Mouse (Mus musculus) forebrain, embryonic 10.5 days (tissue): ENCODE measurements around the gene Dnah7c. TPM values are rescaled to one million over a fixed set of nuclear protein-coding genes. Genes with fewer than 3 reads are reported as not detected.

Experiments
- DNase-seq: peaks from one replicate; pipeline ENCODE4 v3.0.0-alpha.2; 2017; ENCODE audit warnings: low spot score; ENCODE audit errors: extremely low spot score
- H3K27ac ChIP-seq: fragments of 300-500 bp; sonication (generic); 2 replicates; pipeline ENCODE4 v1.5.1; 2016; ENCODE audit warnings: mild to moderate bottlenecking
- H3K27me3 ChIP-seq: fragments of 300-500 bp; sonication (generic); 2 replicates; pipeline ENCODE4 v1.6.1; 2016; ENCODE audit warnings: mild to moderate bottlenecking; ENCODE audit not compliant: poor library complexity, severe bottlenecking
- H3K36me3 ChIP-seq: fragments of 300-500 bp; sonication (generic); replicated peaks from 2 replicates; pipeline ENCODE4 v1.6.1; 2016; ENCODE audit warnings: mild to moderate bottlenecking, moderate library complexity
- H3K4me1 ChIP-seq: fragments of 300-500 bp; sonication (generic); 2 replicates; pipeline ENCODE4 v1.6.1; 2016
- H3K4me3 ChIP-seq: fragments of 300-500 bp; sonication (generic); 2 replicates; pipeline ENCODE4 v1.5.1; 2016; ENCODE audit warnings: mild to moderate bottlenecking, moderate library complexity
- H3K9me3 ChIP-seq: fragments of 300-500 bp; sonication (generic); 2 replicates; pipeline ENCODE4 v1.6.1; 2016; ENCODE audit warnings: mild to moderate bottlenecking, moderate library complexity
- WGBS: fragments of 180-500 bp; shearing (Covaris S2); methylation state at CpG from one replicate; pipeline ENCODE4 v1.1.7; 2016; 5-methylcytosine and 5-hydroxymethylcytosine counted together
- polyA plus RNA-seq: library from polyadenylated mRNA; unstranded; fragments of >200 nt; fragmentation: Nextera tagmentation; extraction: Ambion mirVana; gene quantifications from 2 replicates; pipeline ENCODE4 v1.2.1, GENCODE M21; 2016

Dnah7c gene
- polyA plus RNA-seq, 1 experiment from 2014 or later: 0.15 TPM

- DNase-seq: no peak
- peak overlapping the region; percentile 86 for H3K4me3 ChIP-seq
- H3K27me3 ChIP-seq: no peaks in the 10 kb centered on the region
- H3K9me3 ChIP-seq: no peaks in the 10 kb centered on the region
- H3K36me3 ChIP-seq: no peaks in the 10 kb centered on the region
- WGBS: 71% methylated on average over 4 of the region's 4 CpGs
- peaks cover 35% of the 10 kb centered on the region for H3K4me1 ChIP-seq
- H3K27ac ChIP-seq: peak overlapping the region; percentile 100
Measured at GRCm38 (mm10) chr1:46851586-46851985, 426.2 kb downstream of the Dnah7c start.

- peak overlapping the region; percentile 100 for H3K27ac ChIP-seq
- no peaks in the 10 kb centered on the region for H3K36me3 ChIP-seq
- H3K4me3 ChIP-seq: peak overlapping the region; percentile 86
- DNase-seq: no peak
- peaks cover 35% of the 10 kb centered on the region for H3K4me1 ChIP-seq
- 2% methylated on average over 4 of the region's 4 CpGs for WGBS
- no peaks in the 10 kb centered on the region for H3K9me3 ChIP-seq
- H3K27me3 ChIP-seq: no peaks in the 10 kb centered on the region
Measured at GRCm38 (mm10) chr1:46852216-46852599, 426.8 kb downstream of the Dnah7c start.

- DNase-seq: peak; percentile 69
- no peaks in the 10 kb centered on the region for H3K9me3 ChIP-seq
- H3K27ac ChIP-seq: peak overlapping the region; percentile 100
- H3K4me3 ChIP-seq: peak overlapping the region; percentile 86
- under 1% methylated on average over 74 of the region's 75 CpGs for WGBS
- no peaks in the 10 kb centered on the region for H3K27me3 ChIP-seq
- H3K36me3 ChIP-seq: no peaks in the 10 kb centered on the region
- peaks cover 35% of the 10 kb centered on the region for H3K4me1 ChIP-seq
Measured at GRCm38 (mm10) chr1:46852600-46853272, 427.3 kb downstream of the Dnah7c start.

- Histone ChIP-seq H3K9me3 (no peaks in the 10 kb centered on the region), H3K4me1 (peaks cover 35% of the 10 kb centered on the region), H3K36me3 (no peaks in the 10 kb centered on the region), H3K27me3 (no peaks in the 10 kb centered on the region), H3K4me3 (peak overlapping the region; percentile 86), H3K27ac (peak overlapping the region; percentile 100)
- WGBS: under 1% methylated on average over 86 of the region's 86 CpGs
- peak; percentile 93 for DNase-seq
Measured at GRCm38 (mm10) chr1:46853317-46854035, 428.1 kb downstream of the Dnah7c start.

- Histone ChIP-seq H3K36me3 (no peaks in the 10 kb centered on the region), H3K27me3 (no peaks in the 10 kb centered on the region), H3K27ac (peak overlapping the region; percentile 100), H3K9me3 (no peaks in the 10 kb centered on the region), H3K4me3 (peak overlapping the region; percentile 86), H3K4me1 (peaks cover 36% of the 10 kb centered on the region)
- WGBS: 32% methylated on average over 18 of the region's 18 CpGs
- DNase-seq: no peak
Measured at GRCm38 (mm10) chr1:46854036-46854900, 428.9 kb downstream of the Dnah7c start.

DNA sequence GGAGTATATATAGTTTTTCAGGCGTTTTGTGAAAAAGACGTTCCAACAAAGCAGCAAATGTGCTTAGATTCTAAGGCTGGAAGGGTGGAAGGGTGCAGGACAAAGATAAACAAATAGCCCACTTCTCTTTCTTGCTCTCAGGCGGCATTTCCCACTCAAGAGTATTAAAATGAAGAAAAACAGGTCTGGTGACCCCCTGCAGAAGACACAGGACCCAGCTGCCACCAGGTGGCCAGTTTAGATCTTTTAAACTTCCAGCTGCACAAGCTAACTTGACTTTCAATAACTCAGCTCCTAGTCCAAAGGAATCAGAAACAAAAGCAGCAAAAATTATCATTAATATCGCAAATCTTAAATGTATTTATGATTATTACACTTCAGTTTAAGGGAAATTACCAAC lies 431.1 kb downstream of the Dnah7c start:
- no peaks in the 10 kb centered on the region for H3K36me3 ChIP-seq
- H3K4me3 ChIP-seq: no peak overlapping the region
- no peaks in the 10 kb centered on the region for H3K9me3 ChIP-seq
- H3K4me1 ChIP-seq: peaks cover 25% of the 10 kb centered on the region
- no peak for DNase-seq
- H3K27me3 ChIP-seq: no peaks in the 10 kb centered on the region
- 61% methylated on average over 4 of the region's 4 CpGs for WGBS
- no peak overlapping the region for H3K27ac ChIP-seq
